Mouse (Mus musculus) MEL (cell line): Measurements from ENCODE around the gene Cyp4f16. TPM values are rescaled to one million over a fixed set of nuclear protein-coding genes. Genes with fewer than 3 reads are reported as not detected.
"Not testable (repeated sequence)": the region's sequence is repeated elsewhere in the genome, so short reads cannot be mapped to it uniquely, and the experiment has no call there.

Experiments used
- DNase-seq: peaks from one replicate; pipeline ENCODE4 v3.0.0; 2011; ENCODE audit warnings: low read depth, low spot score
- H3K27ac ChIP-seq: 2 replicates; pipeline ENCODE4 v1.5.1; 2012; ENCODE audit warnings: low read depth, mild to moderate bottlenecking, control low read depth, low read length, moderate library complexity; ENCODE audit not compliant: control insufficient read depth
- H3K27me3 ChIP-seq, 2 experiments: fragments of 150-350 bp in 1 of 2; sonication (generic) in 1 of 2; 2 replicates each; pipeline ENCODE4 v1.6.1; 2012; ENCODE audit warnings: low read length in 2 of 2, mild to moderate bottlenecking in 2 of 2, improper control_type of control experiment in 1 of 2, moderate library complexity in 1 of 2; ENCODE audit not compliant: insufficient read depth in 2 of 2, control insufficient read depth in 1 of 2
- H3K36me3 ChIP-seq, 2 experiments: 2 replicates each; pipeline ENCODE4 v1.6.1; 2012 to 2014; ENCODE audit warnings: low read length in 2 of 2, improper control_type of control experiment in 1 of 2, inconsistent platforms in 1 of 2, mild to moderate bottlenecking in 1 of 2; ENCODE audit not compliant: insufficient read depth in 2 of 2, control insufficient read depth in 1 of 2
- H3K4me1 ChIP-seq, 2 experiments: fragments of 150-350 bp in 1 of 2; sonication (generic) in 1 of 2; 2 replicates each; pipeline ENCODE4 v1.6.1; 2012; ENCODE audit warnings: low read length in 2 of 2, improper control_type of control experiment in 1 of 2, mild to moderate bottlenecking in 1 of 2; ENCODE audit not compliant: insufficient read depth in 2 of 2, control insufficient read depth in 1 of 2
- H3K4me3 ChIP-seq, 2 experiments: fragments of 150-350 bp in 1 of 2; sonication (generic) in 1 of 2; 2 replicates each; pipeline ENCODE4 v1.5.1; 2012; ENCODE audit warnings: low read depth in 2 of 2, low read length in 2 of 2, mild to moderate bottlenecking in 2 of 2, moderate library complexity in 2 of 2, control low read depth in 1 of 2, improper control_type of control experiment in 1 of 2; ENCODE audit not compliant: control insufficient read depth in 1 of 2, insufficient read depth in 1 of 2
- H3K79me2 ChIP-seq: 2 replicates; pipeline ENCODE4 v1.6.1; 2012; ENCODE audit warnings: mild to moderate bottlenecking, low read length, moderate library complexity; ENCODE audit not compliant: control insufficient read depth, poor library complexity, insufficient read depth
- H3K9ac ChIP-seq: 2 replicates; pipeline ENCODE4 v1.6.1; 2012; ENCODE audit warnings: low read depth, mild to moderate bottlenecking, control low read depth, low read length, moderate library complexity; ENCODE audit not compliant: control insufficient read depth, poor library complexity, severe bottlenecking
- H3K9me3 ChIP-seq: fragments of 150-350 bp; sonication (generic); replicated peaks from 2 replicates; pipeline ENCODE4 v1.6.1; 2012; ENCODE audit warnings: mild to moderate bottlenecking, low read length, improper control_type of control experiment, moderate library complexity; ENCODE audit not compliant: insufficient read depth
- CHD1 ChIP-seq: IDR thresholded peaks from 2 replicates; pipeline ENCODE4 v1.6.1; 2012; ENCODE audit warnings: low read depth, mild to moderate bottlenecking, inconsistent platforms, low read length, improper control_type of control experiment
- CTCF ChIP-seq, 3 experiments: IDR thresholded peaks in 2 of 3; conservative IDR thresholded peaks in 1 of 3; 2 replicates each; pipeline ENCODE4 v1.5.1; 2011 to 2012; ENCODE audit warnings: low read length in 3 of 3, low read depth in 2 of 3, mild to moderate bottlenecking in 2 of 3, improper control_type of control experiment in 1 of 3, inconsistent platforms in 1 of 3, mixed read lengths in 1 of 3, moderate library complexity in 1 of 3; ENCODE audit not compliant: control insufficient read depth in 1 of 3, insufficient read depth in 1 of 3, poor library complexity in 1 of 3, severe bottlenecking in 1 of 3
- ELF1 ChIP-seq: IDR thresholded peaks from 2 replicates; pipeline ENCODE4 v1.6.1; 2014; ENCODE audit warnings: low read depth, mild to moderate bottlenecking, inconsistent platforms, low read length, improper control_type of control experiment, moderate library complexity
- ETS1 ChIP-seq: IDR thresholded peaks from 2 replicates; pipeline ENCODE4 v1.6.1; 2012; ENCODE audit warnings: low read depth, mild to moderate bottlenecking, inconsistent platforms, low read length, improper control_type of control experiment, moderate library complexity
- GATA1 ChIP-seq: IDR thresholded peaks from 2 replicates; pipeline ENCODE4 v1.6.1; 2011; ENCODE audit warnings: low read depth, low read length, improper control_type of control experiment
- HCFC1 ChIP-seq: IDR thresholded peaks from 2 replicates; pipeline ENCODE4 v1.6.1; 2012; ENCODE audit warnings: low read depth, mild to moderate bottlenecking, inconsistent platforms, low read length, improper control_type of control experiment, moderate library complexity
- JUND ChIP-seq: IDR thresholded peaks from 2 replicates; pipeline ENCODE4 v1.6.1; 2011; ENCODE audit warnings: low read depth, mild to moderate bottlenecking, improper control_type of control experiment, low read length
- KAT2A ChIP-seq: conservative IDR thresholded peaks from 2 replicates; pipeline ENCODE4 v1.6.1; 2012; ENCODE audit warnings: low read depth, low read length, improper control_type of control experiment, inconsistent platforms
- MAFK ChIP-seq: IDR thresholded peaks from 2 replicates; pipeline ENCODE4 v1.6.1; 2011; ENCODE audit warnings: low read depth, mild to moderate bottlenecking, low read length, improper control_type of control experiment, borderline replicate concordance
- MAX ChIP-seq: IDR thresholded peaks from 2 replicates; pipeline ENCODE4 v1.6.1; 2011; ENCODE audit warnings: low read length, improper control_type of control experiment
- MEF2A ChIP-seq: IDR thresholded peaks from 2 replicates; pipeline ENCODE4 v1.6.1; 2014; ENCODE audit warnings: low read depth, mild to moderate bottlenecking, inconsistent platforms, low read length, improper control_type of control experiment; ENCODE audit not compliant: poor library complexity, insufficient replicate concordance, severe bottlenecking; ENCODE audit errors: extremely low read depth
- MXI1 ChIP-seq: IDR thresholded peaks from 2 replicates; pipeline ENCODE4 v1.6.1; 2011; ENCODE audit warnings: mild to moderate bottlenecking, low read depth, low read length, improper control_type of control experiment
- MYB ChIP-seq: IDR thresholded peaks from 2 replicates; pipeline ENCODE4 v1.6.1; 2011; ENCODE audit warnings: mild to moderate bottlenecking, low read depth, low read length, improper control_type of control experiment
- NELFE ChIP-seq: IDR thresholded peaks from 2 replicates; pipeline ENCODE4 v1.6.1; 2011; ENCODE audit warnings: low read depth, low read length, improper control_type of control experiment
- NRF1 ChIP-seq: IDR thresholded peaks from 2 replicates; pipeline ENCODE4 v1.6.1; 2014; ENCODE audit warnings: low read depth, mild to moderate bottlenecking, inconsistent platforms, low read length, improper control_type of control experiment, moderate library complexity; ENCODE audit not compliant: poor library complexity, insufficient read depth, severe bottlenecking
- POLR2AphosphoS2 ChIP-seq: IDR thresholded peaks from 2 replicates; pipeline ENCODE4 v1.6.1; 2011; ENCODE audit warnings: low read length, improper control_type of control experiment
- POLR2AphosphoS5 ChIP-seq: IDR thresholded peaks from 2 replicates; pipeline ENCODE4 v1.6.1; 2012; ENCODE audit warnings: low read depth, borderline replicate concordance, mild to moderate bottlenecking, inconsistent platforms, low read length, moderate library complexity, mixed read lengths
- RAD21 ChIP-seq: IDR thresholded peaks from 2 replicates; pipeline ENCODE4 v1.6.1; 2011; ENCODE audit warnings: mild to moderate bottlenecking, low read depth, low read length, improper control_type of control experiment
- SMC3 ChIP-seq: IDR thresholded peaks from 2 replicates; pipeline ENCODE4 v1.6.1; 2011; ENCODE audit warnings: low read depth, low read length, improper control_type of control experiment
- TAL1 ChIP-seq: IDR thresholded peaks from 2 replicates; pipeline ENCODE4 v1.6.1; 2012; ENCODE audit warnings: mild to moderate bottlenecking, inconsistent platforms, low read length, moderate library complexity, mixed read lengths
- TBP ChIP-seq: IDR thresholded peaks from 2 replicates; pipeline ENCODE4 v1.8.0; 2011; ENCODE audit warnings: low read depth, low read length, improper control_type of control experiment
- TCF12 ChIP-seq: IDR thresholded peaks from 2 replicates; pipeline ENCODE4 v1.6.1; 2014; ENCODE audit warnings: low read depth, mild to moderate bottlenecking, inconsistent platforms, low read length, improper control_type of control experiment, moderate library complexity
- UBTF ChIP-seq: IDR thresholded peaks from 2 replicates; pipeline ENCODE4 v1.6.1; 2012; ENCODE audit warnings: low read depth, mild to moderate bottlenecking, inconsistent platforms, low read length, improper control_type of control experiment, moderate library complexity, borderline replicate concordance; ENCODE audit not compliant: insufficient read depth
- USF2 ChIP-seq, 2 experiments: IDR thresholded peaks; 2 replicates each; pipeline ENCODE4 v1.6.1; 2011 to 2012; ENCODE audit warnings: improper control_type of control experiment in 2 of 2, low read length in 2 of 2, borderline replicate concordance in 1 of 2, inconsistent platforms in 1 of 2, low read depth in 1 of 2, mild to moderate bottlenecking in 1 of 2; ENCODE audit not compliant: insufficient read depth in 1 of 2
- ZC3H11A ChIP-seq: IDR thresholded peaks from 2 replicates; pipeline ENCODE4 v1.6.1; 2012; ENCODE audit warnings: low read depth, mild to moderate bottlenecking, inconsistent platforms, low read length, improper control_type of control experiment
- ZNF384 ChIP-seq: IDR thresholded peaks from 2 replicates; pipeline ENCODE4 v1.6.1; 2012; ENCODE audit warnings: low read depth, mild to moderate bottlenecking, inconsistent platforms, low read length, improper control_type of control experiment
- polyA plus RNA-seq, 2 experiments: library from polyadenylated mRNA; stranded (reverse) in 1 of 2; unstranded in 1 of 2; fragments of >175 nt in 1 of 2; fragments of >200 nt in 1 of 2; gene quantifications; 2 replicates each; pipeline versions ENCODE4 v1.2.1 to v1.2.4; 2012; ENCODE audit warnings: low replicate concordance in 2 of 2, low read depth in 1 of 2; ENCODE audit not compliant: insufficient read length in 2 of 2, insufficient read depth in 1 of 2, missing spikeins in 1 of 2
- total RNA-seq: library from RNA; depleted of rRNA; stranded (reverse); fragments of 300-350 nt; gene quantifications from 2 replicates; pipeline ENCODE4 v1.2.3, GENCODE M21; 2012

Cyp4f16 gene
- total and polyA plus RNA-seq, 3 experiments, result 5.7 to 10.0 TPM; not detected in 1

DNA sequence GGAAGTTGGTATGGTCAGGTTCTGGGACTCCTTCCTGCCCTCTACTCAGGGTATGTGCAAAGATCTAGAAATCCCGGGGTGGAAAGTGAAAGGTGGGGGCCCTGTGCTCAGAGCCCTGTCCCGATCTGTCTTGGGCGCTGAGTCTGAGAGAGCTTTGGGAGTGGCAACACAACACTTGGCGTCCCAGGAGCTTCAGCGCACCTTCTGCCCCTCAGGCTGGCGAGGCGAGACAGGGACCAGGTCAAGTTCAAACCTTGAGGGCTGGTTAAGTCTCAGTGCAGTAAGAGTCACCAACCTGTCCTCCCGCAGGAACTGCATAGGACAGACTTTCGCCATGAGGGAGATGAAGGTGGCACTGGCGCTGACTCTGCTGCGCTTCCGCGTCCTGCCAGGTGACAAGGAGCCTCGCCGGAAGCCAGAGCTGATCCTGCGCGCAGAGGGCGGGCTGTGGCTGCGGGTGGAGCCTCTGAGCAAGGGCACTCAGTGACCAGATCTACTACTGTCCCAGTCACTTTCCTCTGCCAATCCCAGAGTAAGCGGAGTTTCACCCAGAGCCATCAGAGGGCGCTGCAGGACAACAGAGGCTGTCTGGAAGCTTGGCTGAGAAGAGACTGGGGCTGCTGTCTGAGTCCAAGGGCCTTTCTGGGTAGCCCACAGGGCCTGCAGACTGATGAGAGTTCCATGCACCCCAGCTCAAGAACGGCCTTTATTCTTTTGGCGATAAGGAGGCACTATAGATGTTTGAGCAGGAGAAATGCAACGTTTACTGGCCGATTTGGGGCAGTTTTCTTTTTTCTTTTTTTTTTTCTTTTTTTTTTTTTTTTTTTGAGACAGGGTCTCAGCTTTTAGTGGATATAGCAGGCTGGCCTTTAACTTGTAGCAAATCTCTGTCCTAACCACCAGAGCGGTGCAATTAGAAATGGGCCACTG is 7.7 kb upstream of the Cyp4f16 start:
- Histone ChIP-seq H3K36me3 (no peaks in the 10 kb centered on the region), H3K27me3 (no peaks in the 10 kb centered on the region; a peak in 1 of 4 replicates), H3K9me3 (no peaks in the 10 kb centered on the region), H3K79me2 (no peaks in the 10 kb centered on the region), H3K27ac (no peak overlapping the region), H3K9ac (no peak overlapping the region), H3K4me3 (no peak overlapping the region), H3K4me1 (no peaks in the 10 kb centered on the region)
- peak; percentile 78 for DNase-seq
- TF ChIP-seq NRF1 (no peak), ETS1 (no peak), TCF12 (no peak), KAT2A (no peak), MAX (no peak), MEF2A (no peak), ZNF384 (peak; percentile 18; the same call in 1 of the 2 replicates), CTCF (IDR thresholded peaks at IDR 0.05 in 2 of 3, conservative IDR thresholded peaks at IDR 0.05 in 1 of 3; ENCODE audit: control insufficient read depth in 1 of 3, insufficient read depth in 1 of 3, low read depth in 2 of 3, low read length in 3 of 3, poor library complexity in 1 of 3, severe bottlenecking in 1 of 3) (peak; percentile 84 to 90 (median 87)), MAFK (no peak), HCFC1 (no peak), UBTF (no peak), GATA1 (no peak), TAL1 (no peak), USF2 (IDR thresholded peaks at IDR 0.05; ENCODE audit: borderline replicate concordance in 1 of 2, insufficient read depth in 1 of 2, low read depth in 1 of 2, low read length in 2 of 2) (no peak), ZC3H11A (peak; percentile 45; the same call in 1 of the 2 replicates), JUND (no peak), RAD21 (peak; percentile 84), MYB (no peak), NELFE (no peak), TBP (no peak), POLR2AphosphoS5 (no peak), MXI1 (no peak), ELF1 (no peak), POLR2AphosphoS2 (no peak), SMC3 (peak; percentile 73), CHD1 (no peak)

GRCm38 (mm10) chr17:32532356-32532755 is 4.0 kb upstream of the Cyp4f16 start:
- H3K36me3 ChIP-seq, H3K79me2 ChIP-seq, H3K9ac ChIP-seq, H3K27ac ChIP-seq, H3K27me3 ChIP-seq, H3K4me1 ChIP-seq, H3K4me3 ChIP-seq, H3K9me3 ChIP-seq, DNase-seq: not testable (repeated sequence)
